In the genomic region with DNA sequence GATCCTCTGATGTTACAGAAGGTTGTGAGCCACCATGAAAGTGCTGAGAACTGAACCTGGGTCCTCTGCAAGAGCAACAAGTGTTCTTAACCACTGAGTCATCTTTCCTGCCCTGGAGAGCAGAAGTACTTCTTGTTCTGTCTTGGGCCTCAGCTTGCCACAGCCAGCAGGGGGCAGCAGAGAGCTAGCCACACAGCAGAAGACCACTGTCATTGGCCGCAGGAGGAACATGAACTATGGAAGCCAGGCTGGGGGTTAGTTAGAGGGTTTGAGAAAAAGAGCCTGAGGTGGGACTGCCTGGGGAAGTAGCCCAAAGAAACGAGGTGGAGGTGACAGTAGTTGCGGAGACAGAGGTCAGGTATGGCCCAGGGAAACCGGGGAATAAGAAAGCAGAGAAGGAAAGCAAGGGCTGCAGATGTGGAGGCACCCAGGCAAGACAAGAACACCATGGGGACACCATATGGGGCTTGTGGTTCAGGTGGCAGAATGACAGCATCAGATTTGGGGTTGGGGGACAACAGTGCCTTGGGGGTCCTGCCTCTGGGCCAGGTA, we compare ENCODE assay signal across 7 mouse cellular contexts. TPM values are rescaled to one million over a fixed set of nuclear protein-coding genes. Genes with fewer than 3 reads are reported as not detected.
DNase-seq lines count a peak whose midpoint lies in the region; ATAC-seq and TF ChIP-seq lines count a peak whose summit lies in the region.
"Not testable (repeated sequence)": the region's sequence is repeated elsewhere in the genome, so short reads cannot be mapped to it uniquely, and the experiment has no call there.

No protein-coding gene starts in this region.

- H3K9ac ChIP-seq in hindbrain, postnatal 0 days (replicated peaks; ENCODE audit: low read length): not testable (repeated sequence)

- H3K4me1 ChIP-seq in hindbrain, postnatal 0 days (ENCODE audit: insufficient read depth, low read length): not testable (repeated sequence)

- H3K9me3 ChIP-seq in hindbrain, postnatal 0 days (ENCODE audit: low read length): not testable (repeated sequence)

- WGBS in hindbrain, postnatal 0 days: 33% methylated on average over 3 of the region's 4 CpGs

- peak; percentile 68 for ATAC-seq in hindbrain, postnatal 0 days

- intact Hi-C loops in gastrocnemius, adult 2 months (cut with DNase I): not testable (repeated sequence)

- DNase-seq in ZHBTc4 (ENCODE audit: low read depth, low spot score): peak; percentile 67
- peak; percentile 45 to 65 for DNase-seq in cerebellum, postnatal 36 days
- peak; percentile 50 for DNase-seq in gastrocnemius, adult 2 months
- DNase-seq in hindbrain, postnatal 0 days (ENCODE audit: low spot score): peak; percentile 40
- peak; percentile 55 to 62 for DNase-seq in layer of hippocampus, postnatal 14 days (ENCODE audit: low spot score in 2 of 2)
- peak; percentile 74 for DNase-seq in lung, postnatal 25 days (ENCODE audit: low spot score)
- peak; percentile 60 for DNase-seq in retina, postnatal 1 day

- not testable (repeated sequence) for H3K36me3 ChIP-seq in hindbrain, postnatal 0 days (ENCODE audit: insufficient read depth, low read length)

- H3K27ac ChIP-seq in gastrocnemius, adult 2 months; hindbrain, postnatal 0 days: not testable (repeated sequence)

- not testable (repeated sequence) for H3K4me3 ChIP-seq in gastrocnemius, adult 2 months; hindbrain, postnatal 0 days (ENCODE audit: low read length)

- not testable (repeated sequence) for H3K4me2 ChIP-seq in hindbrain, postnatal 0 days (ENCODE audit: low read depth, low read length)

- H3K27me3 ChIP-seq in hindbrain, postnatal 0 days (ENCODE audit: insufficient read depth, low read length): not testable (repeated sequence)

- peak; percentile 60 for TF ChIP-seq CTCF in gastrocnemius, adult 2 months (IDR thresholded peaks at IDR 0.05)
- peak; percentile 61 for TF ChIP-seq CTCF in hindbrain, postnatal 0 days (IDR thresholded peaks at IDR 0.05; ENCODE audit: low read depth)

RNA-seq across cellular contexts. Expression of a gene that starts 38.4 kb away (rescaled TPM):
- total RNA-seq in gastrocnemius, adult 2 months (2021): under 1 TPM in 1 of 2 experiments, not detected in 1; 0.31 TPM
- 0.32 and 0.42 TPM in 2 replicates for total RNA-seq in hindbrain, postnatal 0 days (2014; rRNA removed)
- polyA plus RNA-seq in hindbrain, postnatal 0 days (2015; fragmentation: Nextera tagmentation; extraction: Ambion mirVana): 0.73 and 0.79 TPM in 2 replicates
- under 1 TPM; 0.25 to 0.48 TPM for total RNA-seq in layer of hippocampus, postnatal 14 days (2021)

RNA-seq across cellular contexts. Expression of a gene that starts 41.6 kb away (rescaled TPM):
- total RNA-seq in gastrocnemius, adult 2 months (2021): 10 to 100 TPM; 54.7 to 57.4 TPM
- 108 and 138 TPM in 2 replicates for total RNA-seq in hindbrain, postnatal 0 days (2014; rRNA removed)
- 294 and 303 TPM in 2 replicates for polyA plus RNA-seq in hindbrain, postnatal 0 days (2015; fragmentation: Nextera tagmentation; extraction: Ambion mirVana)
- 100 to 1,000 TPM in 1 of 2 experiments, 10 to 100 TPM in 1; 94.6 to 105 TPM for total RNA-seq in layer of hippocampus, postnatal 14 days (2021)
